Mouse (Mus musculus) heart, postnatal 0 days (tissue): ENCODE data around the gene Olfr926. TPM values are rescaled to one million over a fixed set of nuclear protein-coding genes. Genes with fewer than 3 reads are reported as not detected.
"Not testable (repeated sequence)": the region's sequence is repeated elsewhere in the genome, so short reads cannot be mapped to it uniquely, and the experiment has no call there.

Experiments used
- ATAC-seq: fragments of 200-750 bp; cut with Nextera tagmentation; 2 replicates; pipeline ENCODE4 v1.8.0; 2017; ENCODE audit warnings: low read depth, moderate number of reproducible peaks, moderate library complexity; ENCODE audit not compliant: insufficient read depth
- DNase-seq: peaks from one replicate; pipeline ENCODE4 v3.0.0-alpha.2; 2016; ENCODE audit warnings: low spot score
- H3K27ac ChIP-seq: fragments of 300-500 bp; sonication (generic); 2 replicates; pipeline ENCODE4 v1.5.1; 2014; ENCODE audit warnings: low read depth, mild to moderate bottlenecking
- H3K27me3 ChIP-seq: fragments of 300-500 bp; sonication (generic); 2 replicates; pipeline ENCODE4 v1.6.1; 2014; ENCODE audit warnings: low read length, mixed read lengths; ENCODE audit not compliant: control insufficient read depth, insufficient read depth
- H3K36me3 ChIP-seq: fragments of 300-500 bp; sonication (generic); replicated peaks from 2 replicates; pipeline ENCODE4 v1.6.1; 2014; ENCODE audit warnings: low read length, mixed read lengths; ENCODE audit not compliant: control insufficient read depth, insufficient read depth
- H3K4me1 ChIP-seq: fragments of 300-500 bp; sonication (generic); 2 replicates; pipeline ENCODE4 v1.6.1; 2014; ENCODE audit warnings: antibody characterized with exemption; ENCODE audit not compliant: control insufficient read depth, insufficient read depth
- H3K4me2 ChIP-seq: fragments of 300-500 bp; sonication (generic); 2 replicates; pipeline ENCODE4 v1.6.1; 2014; ENCODE audit warnings: low read depth, mild to moderate bottlenecking, low read length, moderate library complexity
- H3K4me3 ChIP-seq: fragments of 300-500 bp; sonication (generic); 2 replicates; pipeline ENCODE4 v1.5.1; 2014; ENCODE audit warnings: low read depth, low read length
- H3K9ac ChIP-seq: fragments of 300-500 bp; sonication (generic); replicated peaks from 2 replicates; pipeline ENCODE4 v1.6.1; 2014; ENCODE audit warnings: low read depth, low read length, mixed read lengths
- H3K9me3 ChIP-seq: fragments of 300-500 bp; sonication (generic); replicated peaks from 2 replicates; pipeline ENCODE4 v1.6.1; 2016; ENCODE audit warnings: low read length; ENCODE audit not compliant: control insufficient read depth
- CTCF ChIP-seq: IDR thresholded peaks from 2 replicates; pipeline ENCODE4 v1.5.1; 2016; ENCODE audit warnings: antibody characterized with exemption, control low read depth, low read depth
- EP300 ChIP-seq: IDR thresholded peaks from 2 replicates; pipeline ENCODE4 v1.6.1; 2016; ENCODE audit warnings: antibody characterized with exemption, low read depth
- WGBS: fragments of 180-500 bp; shearing (Covaris S2); extraction: QIAGEN DNeasy Blood & Tissue Kit; methylation state at CpG from one replicate; pipeline ENCODE4 v1.1.7; 2014; 5-methylcytosine and 5-hydroxymethylcytosine counted together
- polyA plus RNA-seq: library from polyadenylated mRNA; unstranded; fragments of >200 nt; fragmentation: Nextera tagmentation; extraction: Ambion mirVana; gene quantifications from 2 replicates; pipeline ENCODE4 v1.2.1, GENCODE M21; 2015
- total RNA-seq: library from RNA; depleted of rRNA; stranded (reverse); fragments of >200 nt; gene quantifications from 2 replicates; pipeline ENCODE4 v1.2.3, GENCODE M21; 2014; ENCODE audit warnings: low replicate concordance; rRNA removed

The Olfr926 gene
- not detected in 2 replicates for total RNA-seq
- polyA plus RNA-seq = not detected in 2 replicates

- Histone ChIP-seq H3K4me3 (no peak within 1 kb of the TSS), H3K4me2 (no peak within 1 kb of the TSS), H3K9ac (no peak within 1 kb of the TSS), H3K27ac (no peak within 1 kb of the TSS), H3K4me1 (no peaks in the 10 kb centered on the region), H3K9me3 (0 out of 2 replicates have a peak, but pooled peaks cover 6% of the 10 kb centered on the region), H3K36me3 (no peaks in the 10 kb centered on the region), H3K27me3 (no peaks in the 10 kb centered on the region)
- ATAC-seq (no peak), DNase-seq (no peak)
- WGBS = 65% methylated on average over 2 of the region's 2 CpGs
- TF ChIP-seq CTCF (no peak), EP300 (no peak)
Observed at GRCm38 (mm10) chr9:38876826-38877225, at the start of gene Olfr926. TSS of gene Olfr926 (plus strand) at chr9:38877126.

GRCm38 (mm10) chr9:38833027-38833426 is 43.9 kb upstream of the Olfr926 start:
- no peak overlapping the region for H3K27ac ChIP-seq
- WGBS = 24% methylated on average over 2 of the region's 2 CpGs
- no peak overlapping the region for H3K4me3 ChIP-seq
- ATAC-seq (no peak), DNase-seq (no peak)
- no peaks in the 10 kb centered on the region for H3K36me3 ChIP-seq
- H3K9ac ChIP-seq = no peak overlapping the region
- no peaks in the 10 kb centered on the region for H3K27me3 ChIP-seq
- H3K4me1 ChIP-seq = no peaks in the 10 kb centered on the region
- TF ChIP-seq EP300 = no peak
- no peak for TF ChIP-seq CTCF
- peak overlapping the region; percentile 25; the same call in 1 of the 2 replicates for H3K4me2 ChIP-seq
- no peaks in the 10 kb centered on the region for H3K9me3 ChIP-seq

- no peak for DNase-seq
- H3K4me2 ChIP-seq = no peak within 1 kb of the TSS
- no peaks in the 10 kb centered on the region for H3K9me3 ChIP-seq
- no peak for ATAC-seq
- no peak within 1 kb of the TSS for H3K9ac ChIP-seq
- TF ChIP-seq CTCF = no peak
- no peak for TF ChIP-seq EP300
- H3K27me3 ChIP-seq = no peaks in the 10 kb centered on the region
- H3K36me3 ChIP-seq = no peaks in the 10 kb centered on the region
- H3K4me3 ChIP-seq = no peak within 1 kb of the TSS
- H3K4me1 ChIP-seq = no peaks in the 10 kb centered on the region
- WGBS = 71% methylated on average over 1 of the region's 1 CpGs
- no peak within 1 kb of the TSS for H3K27ac ChIP-seq
Observed at GRCm38 (mm10) chr9:38844149-38844548, 32.8 kb upstream of the Olfr926 start, which contains the start of gene Olfr924. TSS of gene Olfr924 (plus strand) at chr9:38844449.

GRCm38 (mm10) chr9:38854760-38855159 is 22.2 kb upstream of the Olfr926 start, which contains the start of gene Olfr26:
TSS of gene Olfr26 (plus strand) at chr9:38855060.
- DNase-seq (no peak), ATAC-seq (no peak)
- TF ChIP-seq EP300 (no peak), CTCF (no peak)
- Histone ChIP-seq H3K36me3 (no peaks in the 10 kb centered on the region), H3K4me1 (no peaks in the 10 kb centered on the region), H3K4me3 (no peak within 1 kb of the TSS), H3K27me3 (no peaks in the 10 kb centered on the region), H3K4me2 (no peak within 1 kb of the TSS), H3K9me3 (no peaks in the 10 kb centered on the region), H3K27ac (no peak within 1 kb of the TSS), H3K9ac (no peak within 1 kb of the TSS)

- DNase-seq = not testable (repeated sequence)
Observed at GRCm38 (mm10) chr9:38874880-38875279, 2.0 kb upstream of the Olfr926 start.

More at GRCm38 (mm10) chr9:38874880-38875279, 2.0 kb upstream of the Olfr926 start:
- ATAC-seq, H3K9ac ChIP-seq, H3K27ac ChIP-seq, H3K9me3 ChIP-seq, H3K4me2 ChIP-seq, H3K36me3 ChIP-seq, H3K4me1 ChIP-seq, H3K4me3 ChIP-seq, H3K27me3 ChIP-seq: not testable (repeated sequence)
- 50% methylated on average over 2 of the region's 2 CpGs for WGBS

Other genes starting within 250 kb of the Olfr926 start
- not detected in 2 replicates for gene Olfr916, start 217.3 kb upstream of the Olfr926 start, total RNA-seq
- gene Olfr916, start 217.3 kb upstream of the Olfr926 start, polyA plus RNA-seq = not detected in 2 replicates
- not detected in 2 replicates for gene Olfr917, start 211.3 kb upstream of the Olfr926 start, total RNA-seq
- gene Olfr917, start 211.3 kb upstream of the Olfr926 start, polyA plus RNA-seq = not detected in 2 replicates
- not detected in 2 replicates for gene Olfr918, start 202.5 kb upstream of the Olfr926 start, total RNA-seq
- not detected in 2 replicates for gene Olfr918, start 202.5 kb upstream of the Olfr926 start, polyA plus RNA-seq
- gene Olfr919, start 173.5 kb upstream of the Olfr926 start, total RNA-seq = not detected in 2 replicates
- gene Olfr919, start 173.5 kb upstream of the Olfr926 start, polyA plus RNA-seq = not detected in 2 replicates
- 33.4 and 43.1 TPM in 2 replicates for gene Vwa5a, start 158.9 kb upstream of the Olfr926 start, total RNA-seq
- gene Vwa5a, start 158.9 kb upstream of the Olfr926 start, polyA plus RNA-seq = 17.1 and 18.5 TPM in 2 replicates
- 0.19 and 0.80 TPM in 2 replicates for gene Olfr920, start 124.8 kb upstream of the Olfr926 start, total RNA-seq
- 0.03 and 0.04 TPM in 2 replicates for gene Olfr920, start 124.8 kb upstream of the Olfr926 start, polyA plus RNA-seq
- gene Olfr921, start 104.1 kb upstream of the Olfr926 start, total RNA-seq = not detected in 2 replicates
- gene Olfr921, start 104.1 kb upstream of the Olfr926 start, polyA plus RNA-seq = not detected in 2 replicates
- gene Olfr922, start 62.5 kb upstream of the Olfr926 start, total RNA-seq = not detected in 2 replicates
- gene Olfr922, start 62.5 kb upstream of the Olfr926 start, polyA plus RNA-seq = not detected in 2 replicates
- gene Olfr923, start 50.6 kb upstream of the Olfr926 start, total RNA-seq = not detected in 2 replicates
- not detected in 2 replicates for gene Olfr923, start 50.6 kb upstream of the Olfr926 start, polyA plus RNA-seq
- gene Olfr924, start 32.7 kb upstream of the Olfr926 start, total RNA-seq = not detected in 2 replicates
- gene Olfr924, start 32.7 kb upstream of the Olfr926 start, polyA plus RNA-seq = not detected in 2 replicates
- not detected in 2 replicates for gene Olfr26, start 22.1 kb upstream of the Olfr926 start, total RNA-seq
- gene Olfr26, start 22.1 kb upstream of the Olfr926 start, polyA plus RNA-seq = not detected in 2 replicates
- gene Olfr930, start 52.7 kb downstream of the Olfr926 start, total RNA-seq = not detected in 2 replicates
- gene Olfr930, start 52.7 kb downstream of the Olfr926 start, polyA plus RNA-seq = not detected in 2 replicates
- gene Olfr933, start 95.2 kb downstream of the Olfr926 start, total RNA-seq = not detected in 2 replicates
- gene Olfr933, start 95.2 kb downstream of the Olfr926 start, polyA plus RNA-seq = not detected in 2 replicates
- gene Olfr934, start 111.2 kb downstream of the Olfr926 start, total RNA-seq = not detected in 2 replicates
- gene Olfr934, start 111.2 kb downstream of the Olfr926 start, polyA plus RNA-seq = not detected in 2 replicates
- not detected in 2 replicates for gene Olfr935, start 122.6 kb downstream of the Olfr926 start, total RNA-seq
- gene Olfr935, start 122.6 kb downstream of the Olfr926 start, polyA plus RNA-seq = not detected in 2 replicates
- not detected in 2 replicates for gene Olfr146, start 146.3 kb downstream of the Olfr926 start, total RNA-seq
- not detected in 2 replicates for gene Olfr146, start 146.3 kb downstream of the Olfr926 start, polyA plus RNA-seq
- gene Olfr937, start 187.8 kb downstream of the Olfr926 start, total RNA-seq = not detected in 2 replicates
- not detected in 2 replicates for gene Olfr937, start 187.8 kb downstream of the Olfr926 start, polyA plus RNA-seq
- not detected in 2 replicates for gene Olfr938, start 201.8 kb downstream of the Olfr926 start, total RNA-seq
- gene Olfr938, start 201.8 kb downstream of the Olfr926 start, polyA plus RNA-seq = not detected in 2 replicates